Mouse (Mus musculus) liver, postnatal 0 days (tissue): ENCODE results near the gene Ankrd34c. TPM values are rescaled to one million over a fixed set of nuclear protein-coding genes. Genes with fewer than 3 reads are reported as not detected.

Source experiments
- ATAC-seq: fragments of 200-750 bp; cut with Nextera tagmentation; 2 replicates; pipeline ENCODE4 v1.8.0; 2017; ENCODE audit warnings: mild to moderate bottlenecking, moderate library complexity
- DNase-seq: peaks from one replicate; pipeline ENCODE4 v3.0.0-alpha.2; 2016
- H3K27ac ChIP-seq: fragments of 300-500 bp; sonication (generic); 2 replicates; pipeline ENCODE4 v1.5.1; 2014; ENCODE audit warnings: antibody characterized with exemption, moderate library complexity, mild to moderate bottlenecking, low read depth
- H3K27me3 ChIP-seq: fragments of 300-500 bp; sonication (generic); 2 replicates; pipeline ENCODE4 v1.6.1; 2014; ENCODE audit warnings: low read length, control low read depth, mixed read lengths; ENCODE audit not compliant: insufficient read depth
- H3K36me3 ChIP-seq: fragments of 300-500 bp; sonication (generic); replicated peaks from 2 replicates; pipeline ENCODE4 v1.6.1; 2014; ENCODE audit warnings: mild to moderate bottlenecking, control low read depth, low read length, moderate library complexity, mixed read lengths; ENCODE audit not compliant: insufficient read depth
- H3K4me1 ChIP-seq: fragments of 300-500 bp; sonication (generic); 2 replicates; pipeline ENCODE4 v1.6.1; 2014; ENCODE audit warnings: antibody characterized with exemption, mild to moderate bottlenecking, control low read depth; ENCODE audit not compliant: insufficient read depth
- H3K4me2 ChIP-seq: fragments of 300-500 bp; sonication (generic); 2 replicates; pipeline ENCODE4 v1.6.1; 2014; ENCODE audit warnings: low read depth, mild to moderate bottlenecking, low read length, moderate library complexity, mixed read lengths
- H3K4me3 ChIP-seq: fragments of 300-500 bp; sonication (generic); 2 replicates; pipeline ENCODE4 v1.5.1; 2014; ENCODE audit warnings: low read depth, low read length
- H3K9ac ChIP-seq: fragments of 300-500 bp; sonication (generic); replicated peaks from 2 replicates; pipeline ENCODE4 v1.6.1; 2014; ENCODE audit warnings: mild to moderate bottlenecking, moderate library complexity
- H3K9me3 ChIP-seq: fragments of 300-500 bp; sonication (generic); 2 replicates; pipeline ENCODE4 v1.6.1; 2016; ENCODE audit warnings: mild to moderate bottlenecking, control low read depth, low read length, mixed read lengths
- CTCF ChIP-seq: sonication (generic); IDR thresholded peaks from 2 replicates; pipeline ENCODE4 v1.5.1; 2016; ENCODE audit warnings: antibody characterized with exemption, low read depth
- EP300 ChIP-seq: IDR thresholded peaks from 2 replicates; pipeline ENCODE4 v1.6.1; 2016; ENCODE audit warnings: antibody characterized with exemption, low read depth, mild to moderate bottlenecking
- WGBS: fragments of 180-500 bp; shearing (Covaris S2); extraction: QIAGEN DNeasy Blood & Tissue Kit; methylation state at CpG from one replicate; pipeline ENCODE4 v1.1.7; 2014; ENCODE audit not compliant: insufficient replicate concordance; 5-methylcytosine and 5-hydroxymethylcytosine counted together
- polyA plus RNA-seq: library from polyadenylated mRNA; unstranded; fragments of >200 nt; fragmentation: Nextera tagmentation; extraction: Ambion mirVana; gene quantifications from 2 replicates; pipeline ENCODE4 v1.2.1, GENCODE M21; 2015

Ankrd34c gene
- polyA plus RNA-seq, 1 experiment from 2014 or later: not detected

- Histone ChIP-seq H3K4me2 (peak overlapping the region; percentile 78), H3K4me3 (peak overlapping the region; percentile 60), H3K27ac (0 out of 2 replicates have a peak overlapping the region, but pooled peaks have one; percentile 36), H3K27me3 (no peaks in the 10 kb centered on the region), H3K9ac (peak overlapping the region; percentile 69; the same call in 1 of the 2 replicates), H3K36me3 (peaks cover 14% of the 10 kb centered on the region), H3K4me1 (peaks cover 26% of the 10 kb centered on the region), H3K9me3 (no peaks in the 10 kb centered on the region)
- TF ChIP-seq CTCF (no peak), EP300 (no peak)
- no peak for DNase-seq
- ATAC-seq: peak; percentile 12
- 10% methylated on average over 10 of the region's 10 CpGs for WGBS
Observed at GRCm38 (mm10) chr9:89705197-89705533, 33.1 kb downstream of the Ankrd34c start.

- Histone ChIP-seq H3K4me1 (peaks cover 30% of the 10 kb centered on the region), H3K9ac (peak within 1 kb of the TSS; percentile 69), H3K36me3 (peaks cover 17% of the 10 kb centered on the region), H3K4me2 (peak within 1 kb of the TSS; percentile 78), H3K27me3 (no peaks in the 10 kb centered on the region), H3K9me3 (no peaks in the 10 kb centered on the region), H3K4me3 (peak within 1 kb of the TSS; percentile 60), H3K27ac (peak within 1 kb of the TSS; percentile 75)
- ATAC-seq (peak; percentile 97), DNase-seq (peak; percentile 90)
- TF ChIP-seq CTCF (peak; percentile 56), EP300 (no peak)
- WGBS: 2% methylated on average over 51 of the region's 52 CpGs
Observed at GRCm38 (mm10) chr9:89704265-89705196, 33.7 kb downstream of the Ankrd34c start, which contains the start of gene Tmed3. TSS of gene Tmed3 (minus strand) at chr9:89705068.

GRCm38 (mm10) chr9:89700910-89701457 lies 37.3 kb downstream of the Ankrd34c start:
- no peak overlapping the region for H3K4me2 ChIP-seq
- H3K27me3 ChIP-seq: no peaks in the 10 kb centered on the region
- WGBS: 34% methylated on average over 2 of the region's 2 CpGs
- no peaks in the 10 kb centered on the region for H3K9me3 ChIP-seq
- H3K4me1 ChIP-seq: peaks cover 30% of the 10 kb centered on the region
- DNase-seq: no peak
- TF ChIP-seq EP300 (no peak), CTCF (no peak)
- H3K9ac ChIP-seq: no peak overlapping the region
- H3K36me3 ChIP-seq: peaks cover 22% of the 10 kb centered on the region
- peak overlapping the region; percentile 50 for H3K27ac ChIP-seq
- H3K4me3 ChIP-seq: no peak overlapping the region
- ATAC-seq: no peak; the same call in 1 of the 2 replicates

GRCm38 (mm10) chr9:89695143-89695542 lies 43.1 kb downstream of the Ankrd34c start:
- 63% methylated on average over 1 of the region's 1 CpGs for WGBS
- no peak for DNase-seq
- peaks cover 7% of the 10 kb centered on the region; the same call in 1 of the 2 replicates for H3K36me3 ChIP-seq
- ATAC-seq: no peak
- H3K4me2 ChIP-seq: no peak overlapping the region
- no peak overlapping the region for H3K27ac ChIP-seq
- H3K9me3 ChIP-seq: no peaks in the 10 kb centered on the region
- H3K27me3 ChIP-seq: no peaks in the 10 kb centered on the region
- no peak overlapping the region for H3K4me3 ChIP-seq
- H3K9ac ChIP-seq: no peak overlapping the region
- peaks cover 4% of the 10 kb centered on the region; the same call in 1 of the 2 replicates for H3K4me1 ChIP-seq
- TF ChIP-seq CTCF (no peak), EP300 (no peak)

- no peak overlapping the region for H3K9ac ChIP-seq
- peaks cover 2% of the 10 kb centered on the region; the same call in 1 of the 2 replicates for H3K36me3 ChIP-seq
- no peak overlapping the region for H3K27ac ChIP-seq
- 81% methylated on average over 2 of the region's 2 CpGs for WGBS
- no peaks in the 10 kb centered on the region for H3K4me1 ChIP-seq
- no peaks in the 10 kb centered on the region for H3K9me3 ChIP-seq
- no peak overlapping the region for H3K4me3 ChIP-seq
- no peak for ATAC-seq
- H3K27me3 ChIP-seq: no peaks in the 10 kb centered on the region
- DNase-seq: no peak
- TF ChIP-seq EP300 (no peak), CTCF (no peak)
- no peak overlapping the region for H3K4me2 ChIP-seq
Observed at GRCm38 (mm10) chr9:89693670-89694069, 44.6 kb downstream of the Ankrd34c start.

- DNase-seq: no peak
- H3K27me3 ChIP-seq: no peaks in the 10 kb centered on the region
- no peaks in the 10 kb centered on the region for H3K9me3 ChIP-seq
- H3K36me3 ChIP-seq: no peaks in the 10 kb centered on the region
- TF ChIP-seq EP300 (no peak), CTCF (no peak)
- H3K9ac ChIP-seq: no peak overlapping the region
- no peak overlapping the region for H3K4me3 ChIP-seq
- ATAC-seq: no peak
- no peak overlapping the region for H3K27ac ChIP-seq
- 55% methylated on average over 1 of the region's 1 CpGs for WGBS
- no peak overlapping the region for H3K4me2 ChIP-seq
- no peaks in the 10 kb centered on the region for H3K4me1 ChIP-seq
Observed at GRCm38 (mm10) chr9:89689179-89689578, 49.1 kb downstream of the Ankrd34c start.
